Mouse (Mus musculus) cerebellum, adult 2 months (tissue): ENCODE results near the gene Ccr5.

ENCODE experiments used
- CTCF ChIP-seq: fragments of 200-500 bp; IDR thresholded peaks from 2 replicates; pipeline ENCODE4 v1.5.1; 2011; ENCODE audit warnings: low read depth, mild to moderate bottlenecking, control low read depth, low read length, moderate library complexity, borderline replicate concordance; ENCODE audit not compliant: insufficient read depth
- POLR2A ChIP-seq: fragments of 200-500 bp; IDR thresholded peaks from 2 replicates; pipeline ENCODE4 v1.6.1; 2011; ENCODE audit warnings: low read length, control low read depth, borderline replicate concordance; ENCODE audit not compliant: insufficient read depth

DNA sequence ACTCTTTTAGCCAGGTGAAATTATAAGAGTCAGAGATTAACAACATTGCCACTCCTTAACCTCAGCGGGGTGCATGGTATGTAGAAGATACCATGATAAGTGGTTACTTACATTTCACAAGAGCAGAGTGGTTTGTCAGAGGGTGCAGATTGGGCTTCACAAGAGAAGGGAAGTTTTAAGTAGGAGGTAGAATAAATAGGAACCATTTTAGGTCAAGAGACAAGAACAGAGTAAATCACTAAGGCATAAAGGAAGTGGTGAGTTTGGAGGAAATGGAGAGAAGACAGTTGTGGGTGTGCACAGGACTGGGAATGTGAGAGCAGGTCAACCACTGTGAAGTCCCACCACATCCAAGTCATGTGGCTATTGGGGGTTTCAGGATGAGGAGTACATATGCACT, 18.1 kb upstream of the Ccr5 start:
- TF ChIP-seq CTCF (no peak), POLR2A (no peak)
